In genomic region chr11:44543593-44543992, GRCm38 (mm10) we compare ENCODE assay signal across 21 mouse cellular contexts. TPM values are rescaled to one million over a fixed set of nuclear protein-coding genes. Genes with fewer than 3 reads are reported as not detected.
DNase-seq lines count a peak whose midpoint lies in the region; ATAC-seq lines count a peak whose summit lies in the region.
"Had no signal": no experiment of that assay in that cellular context is flagged by ENCODE, and none has a peak within 500 bp of the region (broad histone marks: within the 10 kb centered on the region; RNA-seq: fewer than 3 reads in every experiment).

No protein-coding gene starts in this region.

- H3K9ac ChIP-seq in kidney, embryonic 15.5 days, result no peak overlapping the region
- H3K9ac ChIP-seq: embryonic facial prominence, embryonic 13.5 days; heart, embryonic 15.5 days; limb, embryonic 15.5 days; lung, embryonic 15.5 days; midbrain, embryonic 12.5 days; neural tube, embryonic 12.5 days; stomach, embryonic 15.5 days had no signal

- no peak overlapping the region for H3K4me3 ChIP-seq in kidney, embryonic 15.5 days (replicated peaks)
- H3K4me3 ChIP-seq: embryonic facial prominence, embryonic 13.5 days; heart, embryonic 15.5 days; limb, embryonic 15.5 days; lung, embryonic 15.5 days; midbrain, embryonic 12.5 days; neural tube, embryonic 12.5 days; stomach, embryonic 15.5 days had no signal

- no peak overlapping the region for H3K4me2 ChIP-seq in kidney, embryonic 15.5 days
- H3K4me2 ChIP-seq: embryonic facial prominence, embryonic 13.5 days; heart, embryonic 15.5 days; limb, embryonic 15.5 days; lung, embryonic 15.5 days; midbrain, embryonic 12.5 days; neural tube, embryonic 12.5 days; stomach, embryonic 15.5 days had no signal

- no peak overlapping the region for H3K27ac ChIP-seq in kidney, embryonic 15.5 days
- H3K27ac ChIP-seq: embryonic facial prominence, embryonic 13.5 days; heart, embryonic 15.5 days; limb, embryonic 15.5 days; midbrain, embryonic 12.5 days; neural tube, embryonic 12.5 days; stomach, embryonic 15.5 days had no signal

- peaks cover 8% of the 10 kb centered on the region; the same call in 1 of the 2 replicates for H3K4me1 ChIP-seq in kidney, embryonic 15.5 days
- H3K4me1 ChIP-seq: midbrain, embryonic 12.5 days had no signal

- peaks cover 78% of the 10 kb centered on the region for H3K36me3 ChIP-seq in kidney, embryonic 15.5 days

- H3K9me3 ChIP-seq in kidney, embryonic 15.5 days (replicated peaks), result no peaks in the 10 kb centered on the region
- H3K9me3 ChIP-seq: embryonic facial prominence, embryonic 13.5 days; G1E; heart, embryonic 15.5 days; limb, embryonic 15.5 days; lung, embryonic 15.5 days; midbrain, embryonic 12.5 days; neural tube, embryonic 12.5 days; stomach, embryonic 15.5 days had no signal

- peak; percentile 25 for DNase-seq in embryo, embryonic 10 days (ENCODE audit: low spot score)
- DNase-seq in embryo, embryonic 11 days, result no peak
- peak; percentile 42 for DNase-seq in kidney, adult 9 months
- DNase-seq in 416B (ENCODE audit: low read depth), result peak; percentile 14
- peak; percentile 51 for DNase-seq in naive thymus-derived CD4-positive, alpha-beta T cell, adult 2 months (ENCODE audit: low read depth)
- DNase-seq in cerebellum, adult 18-20 months, result no peak
- DNase-seq: cerebellum, adult 11-12 months; cerebellum, postnatal 36 days; gastrocnemius, postnatal 25 days; right cerebral cortex, adult 18-20 months had no signal

- no peaks in the 10 kb centered on the region for H3K27me3 ChIP-seq in kidney, embryonic 15.5 days
- H3K27me3 ChIP-seq: embryonic facial prominence, embryonic 13.5 days; heart, embryonic 15.5 days; limb, embryonic 15.5 days; lung, embryonic 15.5 days; midbrain, embryonic 12.5 days; neural tube, embryonic 12.5 days; stomach, embryonic 15.5 days had no signal

- 83% methylated on average over 5 of the region's 5 CpGs for WGBS in kidney, embryonic 15.5 days

- no peak for ATAC-seq in kidney, embryonic 15.5 days (replicated peaks; ENCODE audit: low FRiP score)
- no peak for ATAC-seq in megakaryocyte, adult 5-6 weeks (ENCODE audit: poor library complexity, severe bottlenecking)
- ATAC-seq: forebrain, embryonic 16.5 days had no signal

RNA-seq across cellular contexts. Expression of gene Rnf145, which starts 24.8 kb away (rescaled TPM):
- 65.2 and 65.3 TPM in 2 replicates for polyA plus RNA-seq in kidney, embryonic 15.5 days (2015; fragmentation: Nextera tagmentation; extraction: Ambion mirVana)
- total RNA-seq in megakaryocyte, adult 5-6 weeks (2015), result 15.9 and 17.3 TPM in 2 replicates
- 20.9 and 21.0 TPM in 2 replicates for total RNA-seq in megakaryocyte, adult 5-6 weeks (2017)

Comparison
In these comparisons a context has a peak if more than half of its experiments do, and no peak if none do; other contexts are left out.
1. DNase-seq: peak in embryo, embryonic 10 days (single experiment), kidney, adult 9 months (single experiment), 416B (single experiment) and naive thymus-derived CD4-positive, alpha-beta T cell, adult 2 months (single experiment); none in embryo, embryonic 11 days (single experiment) and cerebellum, adult 18-20 months (0 of 2).